Mouse (Mus musculus): ENCODE measurements at regions not wholly inside any gene's neighbourhood (a gene's known extent, or its start where the extent isn't known, plus 50 kb on each side); places are given as distances from the start of the nearest gene placed in this dataset.

DNA sequence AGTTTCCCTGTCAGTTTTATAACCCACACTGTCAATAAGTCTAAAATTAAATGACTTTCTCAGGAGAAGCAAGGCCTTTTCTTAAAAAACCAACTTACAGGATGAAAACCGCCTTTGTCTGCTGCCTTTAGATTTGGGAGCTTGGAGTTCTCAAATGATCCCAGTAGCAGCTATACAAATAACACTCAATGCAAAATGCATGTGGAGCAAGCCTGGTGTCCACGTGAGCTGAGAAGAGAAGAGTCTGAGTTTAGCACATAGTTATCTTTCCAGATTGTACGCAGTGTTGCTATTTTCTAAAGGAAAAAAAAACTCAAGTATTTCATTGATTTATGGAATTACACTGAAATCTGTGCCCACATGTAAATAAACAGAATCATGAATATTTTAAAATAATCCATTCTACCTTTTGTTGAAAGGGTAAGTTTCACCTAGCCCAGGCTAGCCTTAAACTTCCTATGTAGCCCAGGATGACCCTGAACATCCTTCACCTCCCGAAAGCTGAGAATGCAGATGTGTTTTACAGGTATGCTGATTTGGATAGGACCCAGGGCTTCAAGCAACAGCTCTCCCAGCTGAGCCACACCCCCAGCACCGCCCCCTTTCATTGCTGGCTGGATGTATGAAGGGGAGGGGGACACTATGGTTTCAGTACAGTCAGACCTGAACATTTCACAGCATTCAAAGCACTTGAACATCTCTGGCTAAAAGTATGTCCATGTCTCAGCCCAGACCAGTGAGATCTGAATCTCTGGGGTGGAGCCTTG is 262.5 kb upstream of the Tle3 start:
- no peaks in the 10 kb centered on the region for H3K9me3 ChIP-seq (ENCODE audit: control insufficient read depth, low read length)
- 0 out of 2 replicates have a peak, but pooled peaks cover 2% of the 10 kb centered on the region for H3K27me3 ChIP-seq (replicated peaks; ENCODE audit: control insufficient read depth, insufficient read depth, low read length)
- 90% methylated on average over 5 of the region's 5 CpGs for WGBS
- H3K27ac ChIP-seq (ENCODE audit: low read depth, low read length): no peak overlapping the region
- H3K4me2 ChIP-seq (ENCODE audit: low read length): no peak overlapping the region
- ATAC-seq: no peak
- no peaks in the 10 kb centered on the region for H3K36me3 ChIP-seq (ENCODE audit: control insufficient read depth, insufficient read depth, low read length)
- H3K4me1 ChIP-seq (ENCODE audit: control insufficient read depth, insufficient read depth, low read depth, low read length): peaks cover 18% of the 10 kb centered on the region
- no peak overlapping the region for H3K4me3 ChIP-seq (ENCODE audit: low read length)
- H3K9ac ChIP-seq (ENCODE audit: low read depth, low read length): no peak overlapping the region

GRCm38 (mm10) chr9:61111206-61111605 is 261.0 kb upstream of the Tle3 start:
- Histone ChIP-seq H3K9me3 (ENCODE audit: control insufficient read depth, low read length) (no peaks in the 10 kb centered on the region), H3K9ac (ENCODE audit: low read depth, low read length) (no peak overlapping the region), H3K4me3 (ENCODE audit: low read length) (no peak overlapping the region), H3K4me1 (ENCODE audit: control insufficient read depth, insufficient read depth, low read depth, low read length) (peaks cover 18% of the 10 kb centered on the region), H3K27me3 (replicated peaks; ENCODE audit: control insufficient read depth, insufficient read depth, low read length) (0 out of 2 replicates have a peak, but pooled peaks cover 2% of the 10 kb centered on the region), H3K36me3 (ENCODE audit: control insufficient read depth, insufficient read depth, low read length) (no peaks in the 10 kb centered on the region), H3K27ac (ENCODE audit: low read depth, low read length) (no peak overlapping the region), H3K4me2 (ENCODE audit: low read length) (no peak overlapping the region; the same call in 1 of the 2 replicates)
- WGBS: 15% methylated on average over 7 of the region's 7 CpGs
- ATAC-seq: peak; percentile 49

DNA sequence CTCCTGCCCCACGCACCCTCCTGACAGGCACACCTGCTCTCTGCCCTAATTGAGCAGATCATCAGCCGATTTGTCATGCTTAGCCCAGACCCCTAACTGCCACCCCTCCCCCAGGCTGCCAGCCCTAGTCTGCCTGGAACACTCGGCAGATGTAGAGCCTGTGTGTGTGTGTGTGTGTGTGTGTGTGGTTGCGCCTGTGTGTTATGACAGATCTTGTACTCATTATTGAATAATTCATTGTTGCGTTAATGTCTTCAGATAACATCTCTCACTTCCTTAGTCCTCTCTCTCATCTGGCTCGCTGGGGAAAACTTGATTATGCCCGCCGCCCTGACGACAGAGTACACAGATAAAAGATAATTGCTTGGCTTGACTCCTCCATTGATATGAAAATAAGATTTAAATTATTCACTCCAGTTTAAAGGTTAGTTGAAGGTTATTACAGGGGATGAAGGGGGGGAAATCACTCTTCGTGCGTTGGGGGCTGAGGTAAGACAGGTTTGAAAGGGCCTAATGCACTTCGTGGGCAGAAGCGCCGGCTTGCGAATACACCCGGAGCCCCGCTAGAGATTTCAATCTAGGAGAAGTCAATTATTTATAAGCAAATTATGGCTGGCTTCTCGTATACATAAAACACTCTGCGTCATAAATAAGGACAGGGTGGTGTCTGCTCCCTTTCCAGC is 260.3 kb upstream of the Tle3 start:
- 16% methylated on average over 19 of the region's 19 CpGs for WGBS
- no peak overlapping the region for H3K27ac ChIP-seq (ENCODE audit: low read depth, low read length)

GRCm38 (mm10) chr9:61119252-61119651 is 252.9 kb upstream of the Tle3 start:
- WGBS: 82% methylated on average over 3 of the region's 3 CpGs
- H3K9me3 ChIP-seq (ENCODE audit: control insufficient read depth, low read length): no peaks in the 10 kb centered on the region
- no peak overlapping the region for H3K27ac ChIP-seq (ENCODE audit: low read depth, low read length)
- no peak overlapping the region for H3K4me3 ChIP-seq (ENCODE audit: low read length)
- H3K4me2 ChIP-seq (ENCODE audit: low read length): no peak overlapping the region
- ATAC-seq: no peak
- no peaks in the 10 kb centered on the region for H3K27me3 ChIP-seq (replicated peaks; ENCODE audit: control insufficient read depth, insufficient read depth, low read length)
- H3K9ac ChIP-seq (ENCODE audit: low read depth, low read length): no peak overlapping the region
- no peaks in the 10 kb centered on the region for H3K36me3 ChIP-seq (ENCODE audit: control insufficient read depth, insufficient read depth, low read length)
- H3K4me1 ChIP-seq (ENCODE audit: control insufficient read depth, insufficient read depth, low read depth, low read length): peaks cover 5% of the 10 kb centered on the region

More for the DNA sequence above, 260.3 kb upstream of the Tle3 start:
- Histone ChIP-seq H3K4me3 (ENCODE audit: low read length) (no peak overlapping the region), H3K4me1 (ENCODE audit: control insufficient read depth, insufficient read depth, low read depth, low read length) (peaks cover 18% of the 10 kb centered on the region), H3K9me3 (ENCODE audit: control insufficient read depth, low read length) (no peaks in the 10 kb centered on the region), H3K9ac (ENCODE audit: low read depth, low read length) (no peak overlapping the region), H3K4me2 (ENCODE audit: low read length) (peak overlapping the region; percentile 32), H3K27me3 (replicated peaks; ENCODE audit: control insufficient read depth, insufficient read depth, low read length) (0 out of 2 replicates have a peak, but pooled peaks cover 2% of the 10 kb centered on the region), H3K36me3 (ENCODE audit: control insufficient read depth, insufficient read depth, low read length) (no peaks in the 10 kb centered on the region)
- ATAC-seq: peak; percentile 90

- 83% methylated on average over 3 of the region's 3 CpGs for WGBS
- H3K9ac ChIP-seq (ENCODE audit: low read depth, low read length): no peak overlapping the region
- H3K27ac ChIP-seq (ENCODE audit: low read depth, low read length): no peak overlapping the region
- ATAC-seq: no peak
- H3K9me3 ChIP-seq (ENCODE audit: control insufficient read depth, low read length): no peaks in the 10 kb centered on the region
- H3K4me2 ChIP-seq (ENCODE audit: low read length): no peak overlapping the region
- H3K4me1 ChIP-seq (ENCODE audit: control insufficient read depth, insufficient read depth, low read depth, low read length): peaks cover 5% of the 10 kb centered on the region
- H3K36me3 ChIP-seq (ENCODE audit: control insufficient read depth, insufficient read depth, low read length): no peaks in the 10 kb centered on the region
- H3K4me3 ChIP-seq (ENCODE audit: low read length): no peak overlapping the region
- no peaks in the 10 kb centered on the region for H3K27me3 ChIP-seq (replicated peaks; ENCODE audit: control insufficient read depth, insufficient read depth, low read length)
Measured at GRCm38 (mm10) chr9:61120531-61120930, 251.6 kb upstream of the Tle3 start.

DNA sequence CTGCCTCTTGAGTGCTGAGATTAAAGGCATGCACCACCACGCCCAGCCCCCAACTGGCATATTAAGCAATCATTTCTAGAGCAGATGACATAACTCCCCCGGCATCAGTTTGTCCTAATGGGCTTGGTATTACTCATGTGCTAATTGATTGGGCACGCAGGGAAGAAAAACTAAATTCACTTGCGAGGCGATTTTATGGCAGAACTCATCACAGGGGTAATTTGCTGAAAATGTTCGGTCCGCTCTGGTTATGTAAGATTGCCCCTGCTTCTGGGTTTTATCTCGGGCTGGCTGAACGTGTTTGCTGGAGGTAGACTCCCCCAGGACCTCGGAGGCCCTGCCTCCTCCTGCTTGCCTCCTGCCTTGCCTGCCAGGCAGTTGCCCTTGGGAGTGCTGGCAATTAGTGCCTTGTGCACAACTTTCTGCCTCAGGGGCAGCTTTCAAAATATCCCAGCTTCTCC is 251.2 kb upstream of the Tle3 start:
- no peak overlapping the region for H3K4me2 ChIP-seq (ENCODE audit: low read length)
- no peak for ATAC-seq
- H3K27ac ChIP-seq (ENCODE audit: low read depth, low read length): no peak overlapping the region
- H3K9me3 ChIP-seq (ENCODE audit: control insufficient read depth, low read length): no peaks in the 10 kb centered on the region
- 44% methylated on average over 10 of the region's 10 CpGs for WGBS
- H3K9ac ChIP-seq (ENCODE audit: low read depth, low read length): no peak overlapping the region
- H3K4me3 ChIP-seq (ENCODE audit: low read length): no peak overlapping the region
- peaks cover 5% of the 10 kb centered on the region for H3K4me1 ChIP-seq (ENCODE audit: control insufficient read depth, insufficient read depth, low read depth, low read length)
- no peaks in the 10 kb centered on the region for H3K36me3 ChIP-seq (ENCODE audit: control insufficient read depth, insufficient read depth, low read length)
- no peaks in the 10 kb centered on the region for H3K27me3 ChIP-seq (replicated peaks; ENCODE audit: control insufficient read depth, insufficient read depth, low read length)

DNA sequence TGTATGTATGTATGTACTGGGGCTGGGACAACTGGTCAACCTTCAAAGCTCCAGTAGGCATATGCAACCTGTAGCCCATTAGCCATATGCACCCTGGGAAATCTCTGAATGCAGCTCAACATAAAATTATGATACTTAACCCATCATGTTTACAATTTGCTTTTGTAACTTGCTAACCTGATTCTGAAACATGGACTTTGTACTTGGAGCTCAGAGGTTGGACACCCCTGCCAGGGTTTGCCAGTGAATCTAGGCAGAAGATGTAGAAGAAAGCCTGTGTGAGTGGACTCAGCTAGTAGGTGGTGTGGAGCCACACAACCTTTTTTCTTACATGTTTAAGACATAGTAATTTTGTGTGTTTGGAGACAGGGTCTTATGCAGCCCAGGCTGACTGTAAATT is 248.7 kb upstream of the Tle3 start:
- Histone ChIP-seq H3K4me3 (ENCODE audit: low read length) (no peak overlapping the region), H3K27me3 (replicated peaks; ENCODE audit: control insufficient read depth, insufficient read depth, low read length) (no peaks in the 10 kb centered on the region), H3K4me2 (ENCODE audit: low read length) (no peak overlapping the region), H3K4me1 (ENCODE audit: control insufficient read depth, insufficient read depth, low read depth, low read length) (peaks cover 5% of the 10 kb centered on the region), H3K9ac (ENCODE audit: low read depth, low read length) (no peak overlapping the region), H3K36me3 (ENCODE audit: control insufficient read depth, insufficient read depth, low read length) (no peaks in the 10 kb centered on the region), H3K27ac (ENCODE audit: low read depth, low read length) (no peak overlapping the region), H3K9me3 (ENCODE audit: control insufficient read depth, low read length) (no peaks in the 10 kb centered on the region)
- no peak for ATAC-seq

DNA sequence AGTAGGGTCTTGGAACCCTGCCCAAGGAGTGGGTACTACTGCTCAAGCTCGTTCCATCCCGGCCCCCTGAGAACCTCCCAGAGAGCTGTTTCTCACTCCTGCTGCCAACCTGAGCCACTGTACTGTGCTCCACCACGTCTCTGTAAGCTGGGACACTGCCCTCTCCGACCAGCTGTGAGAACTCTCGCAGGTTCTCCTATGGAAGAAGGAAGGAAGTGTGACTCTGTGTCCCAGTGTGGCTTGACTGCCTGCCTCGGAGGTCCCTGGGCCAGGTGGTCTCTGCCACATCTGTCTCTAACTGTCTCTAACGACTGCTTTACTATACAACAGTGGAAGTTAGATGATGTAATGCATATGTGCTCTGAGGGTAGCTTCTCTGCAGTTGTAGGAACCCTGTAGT is 246.4 kb upstream of the Tle3 start:
- Histone ChIP-seq H3K4me3 (ENCODE audit: low read length) (no peak overlapping the region), H3K4me2 (ENCODE audit: low read length) (no peak overlapping the region), H3K27ac (ENCODE audit: low read depth, low read length) (no peak overlapping the region), H3K9ac (ENCODE audit: low read depth, low read length) (no peak overlapping the region), H3K4me1 (ENCODE audit: control insufficient read depth, insufficient read depth, low read depth, low read length) (peaks cover 5% of the 10 kb centered on the region), H3K27me3 (replicated peaks; ENCODE audit: control insufficient read depth, insufficient read depth, low read length) (no peaks in the 10 kb centered on the region), H3K9me3 (ENCODE audit: control insufficient read depth, low read length) (no peaks in the 10 kb centered on the region), H3K36me3 (ENCODE audit: control insufficient read depth, insufficient read depth, low read length) (no peaks in the 10 kb centered on the region)
- no peak for ATAC-seq
- WGBS: 53% methylated on average over 7 of the region's 7 CpGs

DNA sequence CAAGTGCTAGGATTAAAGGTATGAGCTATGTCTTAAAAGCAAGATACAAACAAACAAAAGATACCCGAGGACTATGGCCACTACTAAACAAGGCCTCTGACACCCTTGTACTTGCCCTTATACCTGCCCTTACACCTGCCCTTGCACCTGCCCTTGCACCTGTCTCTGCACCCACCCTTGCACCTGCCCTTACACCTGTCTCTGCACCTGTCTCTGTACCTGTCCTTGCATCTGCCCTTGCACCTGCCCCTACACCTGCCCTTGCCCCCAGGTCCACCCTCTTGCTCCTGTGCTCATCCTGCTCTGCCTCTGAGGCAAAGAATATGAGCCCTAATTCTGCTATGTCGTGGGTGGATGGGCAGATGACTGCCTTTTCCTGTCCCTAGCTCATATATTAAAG is 244.1 kb upstream of the Tle3 start:
- ATAC-seq: no peak
- no peaks in the 10 kb centered on the region; the same call in 1 of the 2 replicates for H3K27me3 ChIP-seq (replicated peaks; ENCODE audit: control insufficient read depth, insufficient read depth, low read length)
- no peaks in the 10 kb centered on the region; the same call in 1 of the 2 replicates for H3K4me1 ChIP-seq (ENCODE audit: control insufficient read depth, insufficient read depth, low read depth, low read length)
- no peak overlapping the region for H3K27ac ChIP-seq (ENCODE audit: low read depth, low read length)
- H3K9ac ChIP-seq (ENCODE audit: low read depth, low read length): no peak overlapping the region
- no peaks in the 10 kb centered on the region for H3K9me3 ChIP-seq (ENCODE audit: control insufficient read depth, low read length)
- no peaks in the 10 kb centered on the region for H3K36me3 ChIP-seq (ENCODE audit: control insufficient read depth, insufficient read depth, low read length)
- H3K4me2 ChIP-seq (ENCODE audit: low read length): no peak overlapping the region
- WGBS: 69% methylated on average over 2 of the region's 2 CpGs
- H3K4me3 ChIP-seq (ENCODE audit: low read length): no peak overlapping the region
